16 mouse cellular contexts compared by ENCODE assay signal in the genomic region with DNA sequence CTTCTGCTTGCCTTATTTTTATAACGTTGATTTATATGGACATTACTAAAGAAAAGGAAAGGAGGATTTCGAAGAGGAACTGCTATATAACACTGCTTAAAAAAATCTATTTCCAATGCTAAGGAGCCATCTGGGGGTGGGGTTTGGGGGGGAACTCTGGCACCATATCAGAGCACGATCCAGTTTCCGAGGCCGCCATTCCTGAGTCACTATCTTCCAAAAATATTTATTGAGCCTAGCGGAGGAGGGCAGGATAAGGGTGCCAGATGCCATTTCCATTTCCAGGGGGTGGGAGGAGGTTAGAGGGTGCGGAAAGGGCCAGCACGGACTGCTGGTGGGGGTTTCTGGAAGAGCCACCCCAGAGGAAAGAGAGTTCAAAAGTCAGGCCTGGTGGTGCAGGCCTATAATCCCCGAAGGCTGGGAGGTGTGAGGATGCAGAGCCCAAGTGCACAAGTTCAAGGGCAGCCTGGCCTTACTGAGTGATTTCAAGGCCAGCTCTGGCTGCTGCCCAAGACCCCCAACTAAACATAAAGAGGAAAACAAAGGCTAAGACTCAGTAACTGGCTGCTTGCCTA.
DNase-seq lines count a peak whose midpoint lies in the region; ATAC-seq lines count a peak whose summit lies in the region.
"Had no signal": no experiment of that assay in that cellular context is flagged by ENCODE, and none has a peak within 500 bp of the region (broad histone marks: within the 10 kb centered on the region; RNA-seq: fewer than 3 reads in every experiment).

No protein-coding gene starts in this region.

- DNase-seq in heart, adult 11 months: peak; percentile 85
- DNase-seq in heart, adult 9 months (ENCODE audit: low spot score in 2 of 2): no peak
- DNase-seq in kidney, adult 9 months: no peak
- peak; percentile 7 for DNase-seq in right cerebral cortex, adult 18-20 months
- no peak for DNase-seq in right cerebral cortex, postnatal 4 days
- peak; percentile 55 for DNase-seq in ovary, postnatal 36 days (ENCODE audit: low spot score)
- DNase-seq in spleen, postnatal 10 days (ENCODE audit: low spot score in 2 of 2): no peak
- DNase-seq: B cell, adult 2 months; cerebellum, postnatal 36 days; gastrocnemius, postnatal 25 days; liver, embryonic 13.5 days; thymus, adult 2 months had no signal

- no peak overlapping the region for H3K4me2 ChIP-seq in kidney, embryonic 16.5 days (replicated peaks; ENCODE audit: low read depth, low read length)
- H3K4me2 ChIP-seq: embryonic facial prominence, embryonic 12.5 days; liver, embryonic 13.5 days; midbrain, embryonic 13.5 days had no signal

- peak overlapping the region; percentile 39; the same call in 1 of the 2 replicates for H3K27ac ChIP-seq in kidney, embryonic 16.5 days (ENCODE audit: low read length)
- H3K27ac ChIP-seq: embryonic facial prominence, embryonic 12.5 days; forebrain, embryonic 10.5 days; liver, embryonic 13.5 days; midbrain, embryonic 13.5 days had no signal

- no peaks in the 10 kb centered on the region for H3K36me3 ChIP-seq in kidney, embryonic 16.5 days (ENCODE audit: insufficient read depth, low read length)
- H3K36me3 ChIP-seq: embryonic facial prominence, embryonic 12.5 days; forebrain, embryonic 10.5 days; liver, embryonic 13.5 days; midbrain, embryonic 13.5 days had no signal

- no peak overlapping the region for H3K4me3 ChIP-seq in kidney, embryonic 16.5 days (ENCODE audit: low read length)
- H3K4me3 ChIP-seq: embryonic facial prominence, embryonic 12.5 days; forebrain, embryonic 10.5 days; liver, embryonic 13.5 days; midbrain, embryonic 13.5 days had no signal

- no peaks in the 10 kb centered on the region for H3K4me1 ChIP-seq in kidney, embryonic 16.5 days (ENCODE audit: insufficient read depth, low read length)
- H3K4me1 ChIP-seq: embryonic facial prominence, embryonic 12.5 days; liver, embryonic 13.5 days; midbrain, embryonic 13.5 days had no signal

- 44% methylated on average over 9 of the region's 9 CpGs for WGBS in kidney, embryonic 16.5 days

- peak; percentile 31; the same call in 1 of the 2 replicates for ATAC-seq in kidney, embryonic 16.5 days (ENCODE audit: low FRiP score, low TSS enrichment)
- ATAC-seq: midbrain, embryonic 13.5 days had no signal

- H3K9ac ChIP-seq in kidney, embryonic 16.5 days (replicated peaks; ENCODE audit: low read length): no peak overlapping the region
- H3K9ac ChIP-seq: embryonic facial prominence, embryonic 12.5 days; liver, embryonic 13.5 days; midbrain, embryonic 13.5 days had no signal

- H3K9me3 ChIP-seq in kidney, embryonic 16.5 days (ENCODE audit: low read length): no peaks in the 10 kb centered on the region
- H3K9me3 ChIP-seq: embryonic facial prominence, embryonic 12.5 days; forebrain, embryonic 10.5 days; liver, embryonic 13.5 days; midbrain, embryonic 13.5 days had no signal

- no peaks in the 10 kb centered on the region for H3K27me3 ChIP-seq in kidney, embryonic 16.5 days (ENCODE audit: insufficient read depth, low read length)
- H3K27me3 ChIP-seq: embryonic facial prominence, embryonic 12.5 days; liver, embryonic 13.5 days had no signal

Comparison
In these comparisons a context has a peak if more than half of its experiments do, and no peak if none do; other contexts are left out.
1. DNase-seq: peak in heart, adult 11 months (single experiment), right cerebral cortex, adult 18-20 months (single experiment) and ovary, postnatal 36 days (single experiment); none in heart, adult 9 months (0 of 2), kidney, adult 9 months (single experiment), right cerebral cortex, postnatal 4 days (single experiment) and spleen, postnatal 10 days (0 of 2).